Mouse (Mus musculus) embryonic fibroblast, embryonic 13.5 days (primary cell): ENCODE measurements around the gene Rassf10. TPM values are rescaled to one million over a fixed set of nuclear protein-coding genes. Genes with fewer than 3 reads are reported as not detected.
"Not testable (repeated sequence)": the region's sequence is repeated elsewhere in the genome, so short reads cannot be mapped to it uniquely, and the experiment has no call there.

ENCODE experiments used
- H3K27ac ChIP-seq: 2 replicates; pipeline ENCODE4 v1.5.1; 2012; ENCODE audit warnings: low read length, control low read depth, inconsistent platforms; ENCODE audit not compliant: insufficient read depth
- H3K4me1 ChIP-seq: 2 replicates; pipeline ENCODE4 v1.6.1; 2011; ENCODE audit warnings: low read length; ENCODE audit not compliant: control insufficient read depth, insufficient read depth
- H3K4me3 ChIP-seq: 2 replicates; pipeline ENCODE4 v1.5.1; 2011; ENCODE audit warnings: mild to moderate bottlenecking, control low read depth, low read length; ENCODE audit not compliant: insufficient read depth
- CTCF ChIP-seq: IDR thresholded peaks from 2 replicates; pipeline ENCODE4 v1.5.1; 2011; ENCODE audit warnings: mild to moderate bottlenecking, control low read depth, low read length, moderate library complexity, borderline replicate concordance; ENCODE audit not compliant: insufficient read depth
- POLR2A ChIP-seq: IDR thresholded peaks from 2 replicates; pipeline ENCODE4 v1.6.1; 2011; ENCODE audit warnings: low read depth, mild to moderate bottlenecking, control low read depth, low read length, moderate library complexity
- polyA plus RNA-seq: library from polyadenylated mRNA; stranded (reverse); fragments of >200 nt; gene quantifications from 2 replicates; pipeline ENCODE4 v1.2.4, GENCODE M21; 2011; ENCODE audit warnings: low read depth; ENCODE audit not compliant: missing spikeins, insufficient read length

Rassf10 gene
- polyA plus RNA-seq, 1 experiment = 0.30 TPM

GRCm38 (mm10) chr7:112923712-112924111 lies 30.1 kb upstream of the Rassf10 start:
- Histone ChIP-seq H3K4me1 (no peaks in the 10 kb centered on the region), H3K4me3 (no peak overlapping the region), H3K27ac (no peak overlapping the region)
- TF ChIP-seq POLR2A (no peak), CTCF (no peak)

GRCm38 (mm10) chr7:112930669-112931068 lies 23.1 kb upstream of the Rassf10 start:
- TF ChIP-seq CTCF (no peak), POLR2A (no peak)
- H3K27ac ChIP-seq = no peak overlapping the region
- no peaks in the 10 kb centered on the region for H3K4me1 ChIP-seq
- no peak overlapping the region for H3K4me3 ChIP-seq

- not testable (repeated sequence) for H3K27ac ChIP-seq, H3K4me3 ChIP-seq, H3K4me1 ChIP-seq
Observed at GRCm38 (mm10) chr7:112935876-112936275, 17.9 kb upstream of the Rassf10 start.

GRCm38 (mm10) chr7:112937089-112937488 lies 16.7 kb upstream of the Rassf10 start:
- Histone ChIP-seq H3K4me3 (no peak overlapping the region), H3K27ac (no peak overlapping the region), H3K4me1 (no peaks in the 10 kb centered on the region)
- TF ChIP-seq CTCF = no peak
- TF ChIP-seq POLR2A = no peak

- H3K4me1 ChIP-seq = no peaks in the 10 kb centered on the region
- TF ChIP-seq POLR2A (no peak), CTCF (no peak)
- no peak overlapping the region for H3K4me3 ChIP-seq
- H3K27ac ChIP-seq = no peak overlapping the region
Observed at GRCm38 (mm10) chr7:112938959-112939358, 14.8 kb upstream of the Rassf10 start.

GRCm38 (mm10) chr7:112942567-112942966 lies 11.2 kb upstream of the Rassf10 start:
- no peak overlapping the region for H3K4me3 ChIP-seq
- TF ChIP-seq CTCF (no peak), POLR2A (no peak)
- H3K4me1 ChIP-seq = no peaks in the 10 kb centered on the region
- no peak overlapping the region for H3K27ac ChIP-seq

- Histone ChIP-seq H3K4me1 (no peaks in the 10 kb centered on the region), H3K4me3 (no peak overlapping the region), H3K27ac (no peak overlapping the region)
- TF ChIP-seq POLR2A = no peak
- TF ChIP-seq CTCF = no peak
Observed at GRCm38 (mm10) chr7:112943056-112943455, 10.7 kb upstream of the Rassf10 start.

GRCm38 (mm10) chr7:112946706-112947105 lies 7.1 kb upstream of the Rassf10 start:
- Histone ChIP-seq H3K27ac (no peak overlapping the region), H3K4me3 (no peak overlapping the region), H3K4me1 (no peaks in the 10 kb centered on the region)
- TF ChIP-seq POLR2A = no peak
- TF ChIP-seq CTCF = no peak

GRCm38 (mm10) chr7:112954351-112955102 lies 765 bp downstream of the Rassf10 start:
- 0 out of 2 replicates have a peak, but pooled peaks cover 3% of the 10 kb centered on the region for H3K4me1 ChIP-seq
- H3K27ac ChIP-seq = no peak overlapping the region
- TF ChIP-seq CTCF (no peak), POLR2A (no peak)
- peak overlapping the region; percentile 29 for H3K4me3 ChIP-seq

GRCm38 (mm10) chr7:112955103-112955827 lies 1.5 kb downstream of the Rassf10 start:
- H3K27ac ChIP-seq = no peak overlapping the region
- no peak for TF ChIP-seq POLR2A
- TF ChIP-seq CTCF = no peak
- peak overlapping the region; percentile 18; the same call in 1 of the 2 replicates for H3K4me3 ChIP-seq
- 0 out of 2 replicates have a peak, but pooled peaks cover 3% of the 10 kb centered on the region for H3K4me1 ChIP-seq
